Mouse (Mus musculus) stomach, postnatal 0 days (tissue): ENCODE data around the gene Poc1a. TPM values are rescaled to one million over a fixed set of nuclear protein-coding genes. Genes with fewer than 3 reads are reported as not detected.

Source experiments
- ATAC-seq: fragments of 200-750 bp; cut with Nextera tagmentation; 2 replicates; pipeline ENCODE4 v1.8.0; 2017; ENCODE audit not compliant: low FRiP score, low TSS enrichment
- DNase-seq: peaks from one replicate; pipeline ENCODE4 v3.0.0-alpha.2; 2016; ENCODE audit warnings: low spot score
- H3K27ac ChIP-seq: fragments of 300-500 bp; sonication (generic); replicated peaks from 2 replicates; pipeline ENCODE4 v1.5.1; 2014; ENCODE audit warnings: mild to moderate bottlenecking, control low read depth
- H3K27me3 ChIP-seq: fragments of 300-500 bp; sonication (generic); 2 replicates; pipeline ENCODE4 v1.6.1; 2014; ENCODE audit warnings: low read length; ENCODE audit not compliant: control insufficient read depth, insufficient read depth
- H3K36me3 ChIP-seq: fragments of 300-500 bp; sonication (generic); 2 replicates; pipeline ENCODE4 v1.6.1; 2014; ENCODE audit warnings: low read length, mixed read lengths; ENCODE audit not compliant: control insufficient read depth, insufficient read depth
- H3K4me1 ChIP-seq: fragments of 300-500 bp; sonication (generic); replicated peaks from 2 replicates; pipeline ENCODE4 v1.6.1; 2014; ENCODE audit warnings: antibody characterized with exemption; ENCODE audit not compliant: control insufficient read depth, insufficient read depth
- H3K4me2 ChIP-seq: fragments of 300-500 bp; sonication (generic); replicated peaks from 2 replicates; pipeline ENCODE4 v1.6.1; 2014; ENCODE audit warnings: low read depth, mild to moderate bottlenecking, control low read depth, moderate library complexity
- H3K4me3 ChIP-seq: fragments of 300-500 bp; sonication (generic); 2 replicates; pipeline ENCODE4 v1.5.1; 2014; ENCODE audit warnings: low read depth, low read length, control low read depth
- H3K9ac ChIP-seq: fragments of 300-500 bp; sonication (generic); 2 replicates; pipeline ENCODE4 v1.6.1; 2014; ENCODE audit warnings: mild to moderate bottlenecking, low read length, control low read depth, mixed read lengths
- H3K9me3 ChIP-seq: fragments of 300-500 bp; sonication (generic); 2 replicates; pipeline ENCODE4 v1.6.1; 2016; ENCODE audit warnings: low read length; ENCODE audit not compliant: control insufficient read depth
- CTCF ChIP-seq: IDR thresholded peaks from 2 replicates; pipeline ENCODE4 v1.5.1; 2016; ENCODE audit warnings: antibody characterized with exemption, low read depth, mild to moderate bottlenecking, moderate library complexity
- EP300 ChIP-seq: optimal IDR thresholded peaks from 2 replicates; pipeline ENCODE3; 2016; ENCODE audit warnings: antibody characterized with exemption
- WGBS: fragments of 180-500 bp; shearing (Covaris S2); extraction: QIAGEN DNeasy Blood & Tissue Kit; methylation state at CpG from one replicate; pipeline ENCODE4 v1.1.7; 2014; 5-methylcytosine and 5-hydroxymethylcytosine counted together
- polyA plus RNA-seq: library from polyadenylated mRNA; unstranded; fragments of >200 nt; fragmentation: Nextera tagmentation; extraction: Ambion mirVana; gene quantifications from 2 replicates; pipeline ENCODE4 v1.2.1, GENCODE M21; 2015

The Poc1a gene
- polyA plus RNA-seq, 1 experiment from 2014 or later: 13.3 TPM

DNA sequence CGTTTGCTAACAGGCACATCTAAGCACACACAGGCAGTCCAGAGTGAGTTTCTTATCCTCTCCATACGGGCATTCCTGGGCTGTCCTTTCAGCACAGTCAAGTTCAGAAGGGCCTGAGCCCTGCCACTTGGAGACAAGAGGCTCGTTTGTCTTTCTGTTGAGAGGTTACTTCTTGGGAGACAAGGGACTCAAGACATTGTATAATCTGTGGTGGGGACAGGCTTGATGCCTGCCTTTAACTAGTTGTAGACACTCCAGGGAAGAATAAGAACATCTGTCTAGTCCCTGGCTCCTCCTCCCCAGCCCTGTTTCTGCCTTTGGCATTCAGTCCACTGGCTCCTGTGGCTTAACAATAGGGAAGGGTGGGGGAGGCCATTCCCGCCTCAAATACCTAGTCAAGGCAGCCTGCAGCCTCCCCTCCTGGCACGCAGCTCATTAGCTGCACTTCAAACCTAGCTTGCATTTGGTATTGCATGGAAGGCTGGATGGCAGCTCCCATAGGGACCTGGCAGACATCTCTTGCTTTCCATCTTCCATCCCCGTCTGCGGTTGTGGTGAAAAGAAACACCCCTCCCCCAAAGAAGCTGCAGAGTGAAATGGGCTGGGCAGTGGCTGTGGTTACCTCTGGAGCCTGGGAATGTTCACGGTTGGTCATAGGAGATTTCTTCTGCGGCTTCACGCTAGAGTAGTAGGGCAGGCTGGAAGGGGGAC lies 57.8 kb downstream of the Poc1a start:
- no peak overlapping the region for H3K4me3 ChIP-seq
- 30% methylated on average over 10 of the region's 10 CpGs for WGBS
- H3K36me3 ChIP-seq: no peaks in the 10 kb centered on the region
- no peak overlapping the region for H3K9ac ChIP-seq
- H3K27me3 ChIP-seq: no peaks in the 10 kb centered on the region
- peaks cover 8% of the 10 kb centered on the region; the same call in 1 of the 2 replicates for H3K4me1 ChIP-seq
- no peaks in the 10 kb centered on the region for H3K9me3 ChIP-seq
- TF ChIP-seq EP300: no peak
- TF ChIP-seq CTCF: no peak
- ATAC-seq: no peak
- H3K4me2 ChIP-seq: no peak overlapping the region
- H3K27ac ChIP-seq: peak overlapping the region; percentile 56; the same call in 1 of the 2 replicates
- no peak for DNase-seq

DNA sequence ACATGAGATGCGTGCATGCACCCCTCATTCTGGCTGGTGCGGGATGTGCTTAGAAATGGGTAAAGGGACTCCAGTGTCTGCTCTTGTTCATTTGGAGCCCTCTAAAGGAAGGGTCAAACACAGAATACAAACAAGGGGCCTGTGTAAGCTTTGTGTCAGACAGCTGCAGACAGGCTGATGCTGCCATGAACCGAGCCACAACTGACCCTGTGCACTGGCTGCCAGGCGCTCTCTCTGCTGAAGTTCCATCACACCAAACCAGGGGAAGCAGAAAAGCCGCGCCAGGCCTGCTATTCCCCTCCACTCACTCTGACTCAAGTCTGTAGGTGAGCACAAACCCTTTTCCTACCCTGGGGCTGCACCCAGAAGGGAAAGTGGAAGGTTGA lies 58.3 kb downstream of the Poc1a start:
- Histone ChIP-seq H3K27ac (no peak overlapping the region), H3K9me3 (no peaks in the 10 kb centered on the region), H3K4me2 (no peak overlapping the region), H3K4me3 (no peak overlapping the region), H3K4me1 (peaks cover 8% of the 10 kb centered on the region; the same call in 1 of the 2 replicates), H3K27me3 (no peaks in the 10 kb centered on the region), H3K36me3 (no peaks in the 10 kb centered on the region), H3K9ac (no peak overlapping the region)
- no peak for ATAC-seq
- 63% methylated on average over 6 of the region's 6 CpGs for WGBS
- TF ChIP-seq EP300: no peak
- no peak for TF ChIP-seq CTCF
- no peak for DNase-seq

DNA sequence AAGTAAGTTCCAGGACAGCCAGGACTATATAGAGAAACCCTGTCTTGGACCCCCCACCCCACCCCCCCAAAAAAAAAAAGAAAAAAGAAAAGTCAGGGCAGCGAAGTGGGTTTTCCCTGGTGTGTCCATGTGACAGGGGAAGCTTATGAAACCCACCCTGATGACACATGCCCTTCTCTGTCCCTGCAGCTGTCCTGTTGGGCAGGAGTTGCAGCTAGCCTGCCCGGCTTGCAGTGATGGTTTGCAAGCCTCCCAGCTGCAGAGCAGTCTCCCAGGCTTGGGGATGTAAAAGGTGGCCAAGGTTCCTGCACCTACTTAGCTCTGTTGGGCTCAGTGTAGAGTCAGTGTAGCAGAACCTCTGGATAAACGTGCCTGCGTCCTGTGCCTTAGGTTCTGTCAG lies 58.9 kb downstream of the Poc1a start:
- H3K36me3 ChIP-seq: no peaks in the 10 kb centered on the region
- no peak for TF ChIP-seq EP300
- TF ChIP-seq CTCF: no peak
- H3K27me3 ChIP-seq: no peaks in the 10 kb centered on the region
- no peak for ATAC-seq
- DNase-seq: no peak
- no peak overlapping the region for H3K4me2 ChIP-seq
- no peak overlapping the region for H3K27ac ChIP-seq
- no peak overlapping the region for H3K9ac ChIP-seq
- H3K9me3 ChIP-seq: no peaks in the 10 kb centered on the region
- 86% methylated on average over 4 of the region's 4 CpGs for WGBS
- peaks cover 11% of the 10 kb centered on the region for H3K4me1 ChIP-seq
- no peak overlapping the region for H3K4me3 ChIP-seq

DNA sequence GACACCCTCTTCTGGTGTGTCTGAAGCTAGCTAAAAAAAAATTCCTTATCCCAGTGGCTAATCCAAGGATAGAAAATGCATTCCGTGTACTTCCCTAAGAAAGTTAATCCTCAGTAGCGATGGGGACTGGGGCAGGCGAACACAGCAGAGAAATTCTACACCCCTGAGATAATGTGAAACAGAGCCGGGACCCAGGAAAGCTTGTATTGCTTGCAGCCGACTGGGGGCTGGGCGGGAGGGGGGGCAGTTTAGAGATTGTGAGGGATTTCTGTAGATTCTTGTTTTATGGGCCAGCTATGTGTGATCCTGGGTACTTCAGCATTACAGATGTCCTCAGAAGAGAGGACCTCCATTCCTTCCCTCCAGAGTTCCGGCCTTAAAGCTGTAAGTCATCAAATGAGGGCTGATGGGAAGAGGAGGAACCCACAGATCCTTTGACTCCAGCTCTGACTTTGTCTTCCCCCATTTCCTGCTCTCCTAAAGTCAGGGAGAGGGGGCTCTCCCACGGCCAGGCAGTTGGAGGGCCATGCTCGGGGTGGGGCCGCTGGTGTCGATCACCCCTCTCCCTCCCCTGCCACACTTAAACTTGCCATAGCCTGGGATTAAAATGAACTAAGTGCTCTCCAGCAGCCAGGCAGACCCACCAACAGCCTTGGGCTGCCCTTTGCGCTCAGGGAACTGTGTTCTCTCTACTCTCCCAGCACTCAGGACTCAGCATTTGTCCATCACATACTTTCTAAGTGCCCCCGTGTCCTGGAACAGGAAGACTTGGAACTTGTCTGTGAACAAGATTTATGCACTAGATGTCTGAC lies 59.8 kb downstream of the Poc1a start:
- no peaks in the 10 kb centered on the region for H3K27me3 ChIP-seq
- peaks cover 18% of the 10 kb centered on the region for H3K4me1 ChIP-seq
- H3K9ac ChIP-seq: no peak overlapping the region
- peak overlapping the region; percentile 5 for H3K27ac ChIP-seq
- H3K4me2 ChIP-seq: no peak overlapping the region
- DNase-seq: no peak
- H3K4me3 ChIP-seq: no peak overlapping the region
- no peaks in the 10 kb centered on the region for H3K9me3 ChIP-seq
- TF ChIP-seq CTCF (no peak), EP300 (no peak)
- 53% methylated on average over 13 of the region's 13 CpGs for WGBS
- no peaks in the 10 kb centered on the region for H3K36me3 ChIP-seq
- no peak for ATAC-seq

DNA sequence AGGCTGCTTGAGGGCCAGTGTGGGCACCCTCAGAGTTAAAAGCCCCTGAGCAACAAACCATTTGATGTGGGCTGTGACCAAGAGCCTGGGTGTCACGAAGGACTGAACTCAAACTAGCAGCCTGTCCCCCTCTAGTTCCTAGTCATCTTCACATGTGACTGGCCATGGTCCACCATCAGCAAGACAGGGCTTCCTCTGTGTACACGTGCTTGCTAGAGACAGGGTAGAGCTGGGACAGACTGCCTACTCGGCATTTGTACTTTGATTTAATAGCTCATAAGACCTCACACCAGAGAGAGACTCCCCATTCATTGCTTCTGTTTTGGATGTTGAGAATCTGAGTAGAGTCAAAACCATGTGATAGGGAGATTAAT lies 60.4 kb downstream of the Poc1a start:
- DNase-seq (no peak), ATAC-seq (no peak)
- peaks cover 18% of the 10 kb centered on the region for H3K4me1 ChIP-seq
- H3K4me2 ChIP-seq: no peak overlapping the region
- H3K9me3 ChIP-seq: no peaks in the 10 kb centered on the region
- H3K9ac ChIP-seq: no peak overlapping the region
- H3K27ac ChIP-seq: peak overlapping the region; percentile 5; the same call in 1 of the 2 replicates
- no peaks in the 10 kb centered on the region for H3K27me3 ChIP-seq
- 45% methylated on average over 3 of the region's 3 CpGs for WGBS
- no peak overlapping the region for H3K4me3 ChIP-seq
- TF ChIP-seq CTCF (no peak), EP300 (no peak)
- no peaks in the 10 kb centered on the region for H3K36me3 ChIP-seq

DNA sequence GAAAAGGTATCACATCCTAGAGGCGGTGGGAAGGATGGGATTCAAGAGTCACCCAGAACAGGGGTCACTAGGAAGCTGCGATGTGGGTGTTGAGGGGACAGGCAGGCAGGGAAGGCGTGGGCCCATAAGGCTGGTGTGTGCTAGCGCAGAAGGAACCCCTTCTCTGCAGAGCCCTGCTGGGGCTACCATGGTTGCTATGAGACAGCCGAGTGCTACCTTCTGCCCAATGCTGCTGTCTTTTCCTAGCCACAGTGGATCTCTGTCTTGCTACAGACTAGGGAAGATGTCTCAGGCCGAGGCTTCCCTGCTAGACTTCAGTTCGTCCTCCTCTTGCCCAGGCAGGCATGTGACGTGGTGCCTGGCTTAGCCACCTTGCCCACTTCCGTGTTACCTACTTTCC lies 61.7 kb downstream of the Poc1a start:
- Histone ChIP-seq H3K27ac (no peak overlapping the region), H3K27me3 (no peaks in the 10 kb centered on the region), H3K9ac (no peak overlapping the region), H3K9me3 (no peaks in the 10 kb centered on the region), H3K36me3 (no peaks in the 10 kb centered on the region), H3K4me3 (no peak overlapping the region), H3K4me2 (no peak overlapping the region), H3K4me1 (peaks cover 18% of the 10 kb centered on the region)
- ATAC-seq (no peak), DNase-seq (no peak)
- TF ChIP-seq EP300 (no peak), CTCF (no peak)
- WGBS: 94% methylated on average over 9 of the region's 9 CpGs
